Mouse (Mus musculus): ENCODE data around the gene Sh3rf3. TPM values are rescaled to one million over a fixed set of nuclear protein-coding genes. Genes with fewer than 3 reads are reported as not detected.

Gene Sh3rf3
- polyA plus RNA-seq, 1 experiment from 2014 or later = 0.89 TPM

GRCm38 (mm10) chr10:58972115-58972514 lies 159.0 kb downstream of the Sh3rf3 start:
- no peaks in the 10 kb centered on the region for H3K36me3 ChIP-seq (ENCODE audit: insufficient read depth, low read length)
- no peak overlapping the region for H3K27ac ChIP-seq (ENCODE audit: low read length)
- H3K9me3 ChIP-seq (ENCODE audit: low read length) = peaks cover 2% of the 10 kb centered on the region; the same call in 1 of the 2 replicates
- peaks cover 2% of the 10 kb centered on the region; the same call in 1 of the 2 replicates for H3K4me1 ChIP-seq (ENCODE audit: insufficient read depth, low read length)
- WGBS = 73% methylated on average over 1 of the region's 1 CpGs
- ATAC-seq (ENCODE audit: low FRiP score, low TSS enrichment) = no peak
- no peak overlapping the region for H3K9ac ChIP-seq (replicated peaks; ENCODE audit: low read length)
- no peak overlapping the region for H3K4me2 ChIP-seq (replicated peaks; ENCODE audit: low read depth, low read length)
- no peaks in the 10 kb centered on the region for H3K27me3 ChIP-seq (ENCODE audit: insufficient read depth, low read length)
- H3K4me3 ChIP-seq (ENCODE audit: low read length) = no peak overlapping the region

- Histone ChIP-seq H3K4me1 (ENCODE audit: insufficient read depth, low read length) (no peaks in the 10 kb centered on the region), H3K9me3 (ENCODE audit: low read length) (peaks cover 2% of the 10 kb centered on the region; the same call in 1 of the 2 replicates), H3K9ac (replicated peaks; ENCODE audit: low read length) (no peak overlapping the region), H3K27me3 (ENCODE audit: insufficient read depth, low read length) (no peaks in the 10 kb centered on the region), H3K4me2 (replicated peaks; ENCODE audit: low read depth, low read length) (no peak overlapping the region), H3K36me3 (ENCODE audit: insufficient read depth, low read length) (no peaks in the 10 kb centered on the region), H3K27ac (ENCODE audit: low read length) (no peak overlapping the region), H3K4me3 (ENCODE audit: low read length) (no peak overlapping the region)
- no peak for ATAC-seq (ENCODE audit: low FRiP score, low TSS enrichment)
- WGBS = 81% methylated on average over 5 of the region's 5 CpGs
Measured at GRCm38 (mm10) chr10:58974138-58974537, 161.0 kb downstream of the Sh3rf3 start.

- 28% methylated on average over 7 of the region's 7 CpGs for WGBS
- no peaks in the 10 kb centered on the region for H3K27me3 ChIP-seq (ENCODE audit: insufficient read depth, low read length)
- H3K27ac ChIP-seq (ENCODE audit: low read length) = no peak overlapping the region
- H3K4me3 ChIP-seq (ENCODE audit: low read length) = no peak overlapping the region
- no peak overlapping the region for H3K4me2 ChIP-seq (replicated peaks; ENCODE audit: low read depth, low read length)
- H3K4me1 ChIP-seq (ENCODE audit: insufficient read depth, low read length) = no peaks in the 10 kb centered on the region
- no peak overlapping the region for H3K9ac ChIP-seq (replicated peaks; ENCODE audit: low read length)
- no peaks in the 10 kb centered on the region for H3K9me3 ChIP-seq (ENCODE audit: low read length)
- no peak for ATAC-seq (ENCODE audit: low FRiP score, low TSS enrichment)
- no peaks in the 10 kb centered on the region for H3K36me3 ChIP-seq (ENCODE audit: insufficient read depth, low read length)
Measured at GRCm38 (mm10) chr10:58979320-58979959, 166.3 kb downstream of the Sh3rf3 start.

GRCm38 (mm10) chr10:58981674-58982329 lies 168.6 kb downstream of the Sh3rf3 start:
- ATAC-seq (ENCODE audit: low FRiP score, low TSS enrichment) = no peak
- no peaks in the 10 kb centered on the region for H3K4me1 ChIP-seq (ENCODE audit: insufficient read depth, low read length)
- no peak overlapping the region for H3K4me3 ChIP-seq (ENCODE audit: low read length)
- 83% methylated on average over 9 of the region's 9 CpGs for WGBS
- no peaks in the 10 kb centered on the region for H3K9me3 ChIP-seq (ENCODE audit: low read length)
- H3K27me3 ChIP-seq (ENCODE audit: insufficient read depth, low read length) = no peaks in the 10 kb centered on the region
- no peak overlapping the region for H3K4me2 ChIP-seq (replicated peaks; ENCODE audit: low read depth, low read length)
- no peaks in the 10 kb centered on the region for H3K36me3 ChIP-seq (ENCODE audit: insufficient read depth, low read length)
- no peak overlapping the region for H3K27ac ChIP-seq (ENCODE audit: low read length)
- no peak overlapping the region for H3K9ac ChIP-seq (replicated peaks; ENCODE audit: low read length)

GRCm38 (mm10) chr10:58982546-58983154 lies 169.5 kb downstream of the Sh3rf3 start:
- H3K9ac ChIP-seq (replicated peaks; ENCODE audit: low read length) = no peak overlapping the region
- WGBS = 67% methylated on average over 5 of the region's 5 CpGs
- H3K4me2 ChIP-seq (replicated peaks; ENCODE audit: low read depth, low read length) = no peak overlapping the region
- no peak overlapping the region for H3K27ac ChIP-seq (ENCODE audit: low read length)
- H3K4me3 ChIP-seq (ENCODE audit: low read length) = no peak overlapping the region
- no peaks in the 10 kb centered on the region for H3K9me3 ChIP-seq (ENCODE audit: low read length)
- H3K27me3 ChIP-seq (ENCODE audit: insufficient read depth, low read length) = no peaks in the 10 kb centered on the region
- H3K36me3 ChIP-seq (ENCODE audit: insufficient read depth, low read length) = no peaks in the 10 kb centered on the region
- H3K4me1 ChIP-seq (ENCODE audit: insufficient read depth, low read length) = no peaks in the 10 kb centered on the region
- ATAC-seq (ENCODE audit: low FRiP score, low TSS enrichment) = no peak

GRCm38 (mm10) chr10:58991611-58992010 lies 178.5 kb downstream of the Sh3rf3 start:
- WGBS = 78% methylated on average over 3 of the region's 3 CpGs
- Histone ChIP-seq H3K9ac (replicated peaks; ENCODE audit: low read length) (no peak overlapping the region), H3K4me3 (ENCODE audit: low read length) (no peak overlapping the region), H3K27me3 (ENCODE audit: insufficient read depth, low read length) (no peaks in the 10 kb centered on the region), H3K27ac (ENCODE audit: low read length) (no peak overlapping the region), H3K4me1 (ENCODE audit: insufficient read depth, low read length) (no peaks in the 10 kb centered on the region), H3K36me3 (ENCODE audit: insufficient read depth, low read length) (no peaks in the 10 kb centered on the region), H3K9me3 (ENCODE audit: low read length) (no peaks in the 10 kb centered on the region), H3K4me2 (replicated peaks; ENCODE audit: low read depth, low read length) (no peak overlapping the region)
- ATAC-seq (ENCODE audit: low FRiP score, low TSS enrichment) = no peak

GRCm38 (mm10) chr10:58994726-58995125 lies 181.6 kb downstream of the Sh3rf3 start:
- no peak overlapping the region for H3K27ac ChIP-seq (ENCODE audit: low read length)
- H3K4me3 ChIP-seq (ENCODE audit: low read length) = no peak overlapping the region
- H3K4me1 ChIP-seq (ENCODE audit: insufficient read depth, low read length) = no peaks in the 10 kb centered on the region
- ATAC-seq (ENCODE audit: low FRiP score, low TSS enrichment) = no peak
- H3K4me2 ChIP-seq (replicated peaks; ENCODE audit: low read depth, low read length) = no peak overlapping the region
- 89% methylated on average over 2 of the region's 2 CpGs for WGBS
- H3K9me3 ChIP-seq (ENCODE audit: low read length) = no peaks in the 10 kb centered on the region
- H3K9ac ChIP-seq (replicated peaks; ENCODE audit: low read length) = no peak overlapping the region
- H3K27me3 ChIP-seq (ENCODE audit: insufficient read depth, low read length) = no peaks in the 10 kb centered on the region
- no peaks in the 10 kb centered on the region for H3K36me3 ChIP-seq (ENCODE audit: insufficient read depth, low read length)

GRCm38 (mm10) chr10:58995132-58995531 lies 182.0 kb downstream of the Sh3rf3 start:
- H3K27me3 ChIP-seq (ENCODE audit: insufficient read depth, low read length) = no peaks in the 10 kb centered on the region
- 35% methylated on average over 3 of the region's 3 CpGs for WGBS
- no peak overlapping the region for H3K27ac ChIP-seq (ENCODE audit: low read length)
- H3K9ac ChIP-seq (replicated peaks; ENCODE audit: low read length) = no peak overlapping the region
- no peak for ATAC-seq (ENCODE audit: low FRiP score, low TSS enrichment)
- no peak overlapping the region for H3K4me3 ChIP-seq (ENCODE audit: low read length)
- H3K9me3 ChIP-seq (ENCODE audit: low read length) = no peaks in the 10 kb centered on the region
- H3K36me3 ChIP-seq (ENCODE audit: insufficient read depth, low read length) = no peaks in the 10 kb centered on the region
- no peaks in the 10 kb centered on the region for H3K4me1 ChIP-seq (ENCODE audit: insufficient read depth, low read length)
- H3K4me2 ChIP-seq (replicated peaks; ENCODE audit: low read depth, low read length) = no peak overlapping the region

GRCm38 (mm10) chr10:59002361-59002760 lies 189.2 kb downstream of the Sh3rf3 start:
- Histone ChIP-seq H3K36me3 (ENCODE audit: insufficient read depth, low read length) (no peaks in the 10 kb centered on the region), H3K4me3 (ENCODE audit: low read length) (no peak overlapping the region), H3K27ac (ENCODE audit: low read length) (no peak overlapping the region), H3K9ac (replicated peaks; ENCODE audit: low read length) (no peak overlapping the region), H3K4me1 (ENCODE audit: insufficient read depth, low read length) (no peaks in the 10 kb centered on the region), H3K4me2 (replicated peaks; ENCODE audit: low read depth, low read length) (no peak overlapping the region), H3K27me3 (ENCODE audit: insufficient read depth, low read length) (no peaks in the 10 kb centered on the region), H3K9me3 (ENCODE audit: low read length) (no peaks in the 10 kb centered on the region)
- WGBS = 78% methylated on average over 9 of the region's 9 CpGs
- ATAC-seq (ENCODE audit: low FRiP score, low TSS enrichment) = no peak

- Histone ChIP-seq H3K27me3 (ENCODE audit: insufficient read depth, low read length) (no peaks in the 10 kb centered on the region), H3K4me2 (replicated peaks; ENCODE audit: low read depth, low read length) (no peak overlapping the region), H3K27ac (ENCODE audit: low read length) (no peak overlapping the region), H3K9me3 (ENCODE audit: low read length) (no peaks in the 10 kb centered on the region), H3K36me3 (ENCODE audit: insufficient read depth, low read length) (no peaks in the 10 kb centered on the region), H3K4me1 (ENCODE audit: insufficient read depth, low read length) (no peaks in the 10 kb centered on the region), H3K4me3 (ENCODE audit: low read length) (no peak overlapping the region), H3K9ac (replicated peaks; ENCODE audit: low read length) (no peak overlapping the region)
- WGBS = 89% methylated on average over 7 of the region's 7 CpGs
- ATAC-seq (ENCODE audit: low FRiP score, low TSS enrichment) = no peak
Measured at GRCm38 (mm10) chr10:59011415-59011814, 198.3 kb downstream of the Sh3rf3 start.

Measured in kidney, embryonic 16.5 days (tissue).